Mouse (Mus musculus) thymus, postnatal 4 days (tissue): ENCODE data around the gene Pde10a.

Experiments
- DNase-seq: peaks from one replicate; pipeline ENCODE4 v3.0.0; 2021

Pde10a gene

GRCm38 (mm10) chr17:8856430-8857371 is 331.5 kb downstream of the Pde10a start:
- DNase-seq, result peak; percentile 98

- DNase-seq, result no peak
Measured at GRCm38 (mm10) chr17:8858636-8859421, 333.7 kb downstream of the Pde10a start.

GRCm38 (mm10) chr17:8859489-8859888 is 334.3 kb downstream of the Pde10a start:
- no peak for DNase-seq

GRCm38 (mm10) chr17:8864638-8865497 is 339.7 kb downstream of the Pde10a start:
- DNase-seq, result peak; percentile 80

- DNase-seq, result peak; percentile 63
Measured at GRCm38 (mm10) chr17:8867331-8868237, 342.4 kb downstream of the Pde10a start.

- DNase-seq, result no peak
Measured at GRCm38 (mm10) chr17:8869287-8869686, 344.1 kb downstream of the Pde10a start.

GRCm38 (mm10) chr17:8870848-8871247 is 345.7 kb downstream of the Pde10a start:
- DNase-seq, result no peak

GRCm38 (mm10) chr17:8871396-8871795 is 346.2 kb downstream of the Pde10a start:
- no peak for DNase-seq

GRCm38 (mm10) chr17:8871997-8872593 is 346.9 kb downstream of the Pde10a start:
- DNase-seq, result peak; percentile 37

GRCm38 (mm10) chr17:8872611-8873010 is 347.4 kb downstream of the Pde10a start:
- DNase-seq, result no peak

- no peak for DNase-seq
Measured at GRCm38 (mm10) chr17:8878056-8878455, 352.9 kb downstream of the Pde10a start.

GRCm38 (mm10) chr17:8881711-8882110 is 356.5 kb downstream of the Pde10a start:
- no peak for DNase-seq

- DNase-seq, result no peak
Measured at GRCm38 (mm10) chr17:8884691-8885090, 359.5 kb downstream of the Pde10a start.

- no peak for DNase-seq
Measured at GRCm38 (mm10) chr17:8885830-8886229, 360.7 kb downstream of the Pde10a start.

- no peak for DNase-seq
Measured at GRCm38 (mm10) chr17:8888105-8888504, 362.9 kb downstream of the Pde10a start.

GRCm38 (mm10) chr17:8888639-8889038 is 363.5 kb downstream of the Pde10a start:
- DNase-seq, result no peak

- no peak for DNase-seq
Measured at GRCm38 (mm10) chr17:8892193-8892985, 367.2 kb downstream of the Pde10a start.

GRCm38 (mm10) chr17:8895991-8896390 is 370.8 kb downstream of the Pde10a start:
- no peak for DNase-seq

GRCm38 (mm10) chr17:8897749-8898148 is 372.6 kb downstream of the Pde10a start:
- no peak for DNase-seq

GRCm38 (mm10) chr17:8898221-8898620 is 373.0 kb downstream of the Pde10a start:
- no peak for DNase-seq
